Mouse (Mus musculus): ENCODE data around the gene Lypd6.

Lypd6 gene

DNA sequence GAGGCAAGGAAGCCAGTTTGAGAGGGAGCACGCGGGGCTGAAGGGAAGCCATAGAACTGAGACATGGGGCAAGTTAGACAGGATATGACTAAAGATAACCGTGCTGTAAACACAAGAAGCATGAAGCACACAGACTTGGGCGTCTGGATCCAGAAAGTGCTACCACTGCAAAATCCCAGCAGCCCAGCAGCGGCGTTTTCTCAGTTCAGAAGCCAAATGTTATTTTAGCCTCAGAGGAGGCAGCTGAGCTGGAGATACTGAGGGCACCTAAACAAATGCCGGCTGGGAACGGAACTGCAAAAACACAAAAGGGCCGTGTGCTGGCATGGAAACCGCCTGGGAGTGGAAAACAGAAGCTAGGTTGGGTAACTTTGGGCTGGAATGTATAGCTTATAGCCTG, 43.9 kb downstream of the Lypd6 start:
- DNase-seq (ENCODE audit: low spot score in 2 of 2), result no peak

DNA sequence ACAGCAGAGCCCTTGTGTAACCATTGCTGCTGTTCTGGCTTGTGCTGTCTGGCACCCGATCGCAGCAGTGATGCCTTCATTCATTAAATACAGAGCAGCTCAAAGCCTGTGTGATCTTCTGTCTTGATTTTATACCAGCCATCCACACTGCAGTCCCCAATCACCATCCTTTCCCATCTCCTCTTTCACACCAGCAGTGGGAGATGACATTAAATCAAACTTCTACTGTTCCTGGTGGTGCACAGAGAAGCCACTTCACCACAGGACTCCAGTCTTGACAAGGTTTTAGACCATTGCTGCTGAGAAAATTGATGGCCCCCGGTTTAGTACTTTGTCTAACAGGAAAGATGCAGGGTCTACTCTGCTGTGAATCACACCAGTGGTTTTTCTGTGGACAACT, 44.9 kb downstream of the Lypd6 start:
- no peak for DNase-seq (ENCODE audit: low spot score in 2 of 2)

DNA sequence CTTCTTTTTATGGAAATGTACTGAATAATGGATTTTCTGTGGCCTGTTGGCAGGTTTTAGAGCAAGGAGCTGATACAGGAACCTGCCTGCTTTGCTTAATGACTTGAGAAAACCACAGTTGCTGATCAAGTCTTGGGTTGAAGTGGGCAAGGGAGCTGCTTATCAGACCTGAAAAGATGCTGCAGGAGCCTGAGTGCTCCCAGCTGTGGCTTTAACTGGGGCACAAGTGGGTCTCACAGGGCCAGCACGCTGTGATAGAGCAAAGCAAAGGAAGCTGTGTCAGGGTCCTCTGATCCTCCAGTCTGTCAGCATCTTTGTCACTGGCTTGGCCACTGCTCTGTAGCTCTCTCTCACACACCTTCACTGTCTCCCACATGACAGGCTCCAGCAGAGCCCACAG, 45.4 kb downstream of the Lypd6 start:
- DNase-seq (ENCODE audit: low spot score in 2 of 2), result no peak

DNA sequence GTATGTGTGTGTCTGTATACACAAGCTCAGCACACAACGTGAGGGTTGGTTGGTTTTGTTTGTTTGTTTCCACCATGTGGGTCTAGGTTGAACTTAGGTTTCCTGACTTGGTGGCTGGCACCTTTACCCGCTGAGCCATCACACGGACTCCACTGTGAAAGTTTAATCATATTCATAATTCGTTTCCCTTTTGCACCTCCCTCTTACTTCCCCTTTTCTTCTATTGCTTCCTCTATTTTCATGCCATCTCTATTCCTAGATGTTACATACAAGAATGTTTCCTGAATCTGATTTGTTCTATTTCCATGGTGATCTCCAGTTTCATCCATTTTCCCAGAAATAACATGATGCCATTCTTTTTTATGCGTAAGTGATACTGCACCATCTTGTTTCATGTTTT, 46.2 kb downstream of the Lypd6 start:
- DNase-seq (ENCODE audit: low spot score in 2 of 2), result no peak

DNA sequence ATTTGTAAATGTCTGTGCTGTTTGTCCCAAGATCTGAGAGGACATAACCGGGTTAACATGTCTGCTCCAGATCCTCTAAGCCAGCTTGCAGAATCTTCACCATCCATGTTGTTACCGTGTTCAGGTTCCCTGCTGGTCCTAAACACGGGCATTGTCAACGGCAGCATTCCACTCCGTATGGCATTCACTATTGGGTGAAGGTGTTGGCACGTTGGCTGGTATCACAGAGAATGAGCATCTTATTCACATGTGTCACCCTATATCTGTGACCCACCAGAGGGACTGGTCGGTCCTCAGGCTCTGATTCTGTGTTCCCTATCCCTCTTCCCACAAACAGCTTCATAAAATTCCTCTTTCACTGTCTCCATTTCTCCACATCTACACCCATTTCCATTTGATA, 52.9 kb downstream of the Lypd6 start:
- no peak for DNase-seq (ENCODE audit: low spot score in 2 of 2)

DNA sequence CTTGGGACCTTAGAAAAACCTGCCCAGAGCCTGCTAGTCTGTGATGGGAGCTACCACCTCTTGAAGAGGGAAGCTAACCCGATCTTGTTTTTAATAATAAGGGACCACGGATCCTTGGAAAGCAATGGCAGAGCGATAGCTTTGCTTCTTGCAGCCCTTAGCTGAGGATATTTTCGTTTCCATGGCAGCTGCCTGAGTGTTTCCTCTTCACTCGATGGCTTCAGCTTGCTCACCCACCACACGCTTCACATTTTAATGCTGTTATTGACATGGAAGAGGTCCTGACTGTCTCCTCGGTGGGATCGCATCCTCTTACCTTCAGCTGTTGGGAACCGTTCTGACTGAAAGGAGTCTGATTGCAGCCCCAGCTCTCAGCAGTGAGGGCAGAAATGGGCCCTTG, 54.6 kb downstream of the Lypd6 start:
- no peak for DNase-seq (ENCODE audit: low spot score in 2 of 2)

DNA sequence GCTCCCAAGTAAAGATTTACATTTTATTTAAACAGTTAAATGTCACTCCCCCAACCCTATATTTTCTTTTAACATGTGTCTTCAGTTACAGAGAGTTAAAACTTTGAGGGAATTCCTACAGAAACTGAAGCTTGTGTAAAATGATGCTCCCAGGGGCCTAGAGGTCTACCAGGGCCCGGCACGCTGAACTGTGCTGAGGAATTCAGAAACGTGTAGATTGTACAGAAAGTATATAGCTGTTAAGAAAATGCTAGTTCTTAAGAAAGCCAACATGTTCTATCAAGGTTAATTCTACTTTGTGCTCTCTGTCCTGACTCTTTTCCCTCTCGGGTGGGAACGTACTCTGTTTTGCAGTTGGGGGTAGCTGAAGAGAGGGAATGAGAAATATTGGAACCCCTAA, 57.1 kb downstream of the Lypd6 start:
- DNase-seq (ENCODE audit: low spot score in 2 of 2), result no peak

DNA sequence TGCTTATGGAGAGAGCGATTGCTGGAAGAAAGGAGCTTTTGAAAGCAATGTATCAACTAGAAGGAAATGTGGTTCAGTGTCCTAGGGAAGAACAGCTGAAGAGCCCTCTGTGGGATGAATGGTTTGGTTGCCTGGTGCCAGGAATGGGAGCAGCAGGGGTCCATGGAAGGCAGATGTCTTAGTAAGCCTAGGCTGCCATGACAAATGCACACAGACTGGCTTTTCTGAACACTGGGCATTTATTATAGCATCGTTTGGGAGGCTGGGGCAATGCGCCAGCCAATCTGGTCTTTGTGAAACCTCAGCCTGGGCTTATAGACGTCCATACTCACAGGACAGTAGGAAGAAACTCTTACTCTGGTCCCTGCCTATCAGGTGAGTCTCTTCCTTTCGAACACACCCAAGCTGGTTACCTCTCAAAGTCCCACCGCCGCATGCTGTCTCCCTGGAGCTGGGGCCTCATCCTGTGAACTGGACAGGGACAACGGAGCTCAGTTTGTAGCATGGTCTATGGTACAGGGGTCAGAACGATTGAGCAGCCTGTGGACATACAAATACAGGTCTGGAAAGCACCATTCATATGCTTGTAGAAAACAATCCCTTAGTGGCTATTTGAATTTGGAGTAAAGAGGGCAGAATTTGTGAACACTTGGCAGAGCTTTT, 61.4 kb downstream of the Lypd6 start:
- no peak for DNase-seq (ENCODE audit: low spot score in 2 of 2)

DNA sequence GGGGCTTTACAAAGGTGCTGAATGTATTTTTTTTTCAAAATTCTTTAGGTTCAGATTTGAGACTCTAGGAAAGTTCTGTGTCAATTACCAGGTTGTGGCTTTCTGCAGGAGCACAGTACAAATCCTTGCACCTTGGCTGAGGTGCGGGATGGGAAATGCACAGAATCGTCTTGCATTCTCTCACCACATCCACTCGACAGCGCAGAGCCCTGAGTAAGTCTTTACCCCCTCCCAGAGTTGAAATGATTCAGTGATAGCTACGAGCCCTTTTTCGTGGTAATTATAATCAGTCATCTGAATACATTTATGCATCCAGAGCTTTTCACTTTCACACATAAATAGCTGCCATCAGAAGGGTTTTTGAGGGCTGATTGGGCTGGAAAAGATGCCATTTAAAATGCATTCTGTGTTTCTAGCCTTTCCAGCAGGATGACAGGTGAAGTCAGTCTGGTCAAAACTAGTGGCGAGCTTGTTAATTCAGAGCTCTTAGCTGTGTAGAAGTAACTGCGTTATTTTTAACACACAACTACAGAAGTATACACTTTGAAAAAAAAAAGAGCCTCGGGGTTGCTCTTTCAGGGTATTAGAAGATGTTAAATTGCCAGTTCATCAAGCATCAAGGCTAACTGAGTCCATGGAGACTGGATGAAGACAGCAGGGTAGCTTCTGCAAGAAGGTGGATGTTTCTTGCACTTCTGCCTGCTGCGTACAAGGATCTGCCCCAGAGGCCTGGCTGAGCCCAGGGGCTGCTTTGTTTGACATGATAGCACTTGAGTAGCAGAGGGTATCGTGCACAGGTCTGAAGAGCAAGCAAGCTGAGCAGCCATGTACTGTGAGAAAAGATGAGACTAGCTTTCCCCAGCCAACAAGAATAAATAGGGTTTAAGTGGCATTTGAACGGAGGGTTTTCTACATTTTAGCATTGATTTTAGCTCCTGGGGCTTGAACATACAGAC, 62.4 kb downstream of the Lypd6 start:
- DNase-seq (ENCODE audit: low spot score in 2 of 2), result no peak

DNA sequence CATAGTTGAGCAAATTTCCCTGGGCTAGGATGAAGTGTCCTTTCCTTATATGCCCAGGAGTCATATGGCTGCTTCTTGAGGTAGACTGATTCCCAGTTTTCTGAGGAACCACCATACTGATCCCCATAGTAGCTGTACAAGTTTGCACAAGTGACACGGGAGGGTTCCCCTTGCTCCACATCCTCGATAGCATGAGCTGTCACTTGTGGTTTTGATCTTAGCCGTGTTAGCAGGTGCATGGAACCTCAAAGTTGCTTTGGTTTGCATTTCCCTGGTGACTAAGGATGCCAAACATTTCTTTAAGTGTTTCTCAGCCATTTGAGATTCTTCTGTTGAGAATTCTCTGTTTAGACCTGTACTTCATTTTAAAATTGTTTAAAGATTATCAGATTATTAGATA, 64.4 kb downstream of the Lypd6 start:
- DNase-seq (ENCODE audit: low spot score in 2 of 2), result no peak

DNA sequence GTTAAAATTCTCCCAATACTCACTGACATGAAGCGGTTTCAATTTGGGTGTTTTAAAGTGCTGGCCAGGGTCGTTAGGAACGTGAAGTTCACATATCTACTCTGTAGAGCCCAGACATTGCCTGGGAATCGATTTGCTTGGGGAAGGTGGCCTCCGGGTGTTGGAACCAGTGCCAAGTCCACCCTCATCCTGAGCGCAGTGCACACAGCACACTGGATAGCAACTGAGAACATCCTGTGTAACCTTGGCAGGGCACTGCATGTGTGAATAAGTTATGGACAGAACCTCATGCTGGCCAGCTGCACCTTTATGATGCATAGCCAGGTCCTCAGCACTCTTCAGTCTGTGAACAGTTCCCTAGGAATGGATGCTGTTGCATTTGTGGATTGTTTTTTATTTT, 77.4 kb downstream of the Lypd6 start:
- DNase-seq (ENCODE audit: low spot score in 2 of 2), result no peak

DNA sequence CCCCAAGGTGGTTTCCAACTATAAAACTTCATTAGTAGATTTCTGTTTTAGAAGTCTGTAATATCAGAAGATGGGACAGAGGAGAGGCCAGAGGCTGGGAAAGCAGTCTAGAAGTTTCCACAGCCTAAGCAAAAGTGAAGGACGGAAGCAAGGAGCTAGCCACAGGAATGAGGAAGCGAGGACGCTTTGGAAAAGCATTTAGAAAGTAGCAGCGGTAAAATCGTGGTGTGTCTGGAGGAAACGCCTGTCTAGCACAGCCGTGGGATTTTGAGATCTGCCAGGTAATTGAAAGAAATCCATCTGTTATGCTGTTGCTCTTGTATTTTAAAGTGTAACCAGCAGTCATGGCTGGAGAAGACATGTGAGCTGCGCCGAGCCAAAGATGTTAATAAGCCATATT, 81.1 kb downstream of the Lypd6 start:
- DNase-seq (ENCODE audit: low spot score in 2 of 2), result no peak

DNA sequence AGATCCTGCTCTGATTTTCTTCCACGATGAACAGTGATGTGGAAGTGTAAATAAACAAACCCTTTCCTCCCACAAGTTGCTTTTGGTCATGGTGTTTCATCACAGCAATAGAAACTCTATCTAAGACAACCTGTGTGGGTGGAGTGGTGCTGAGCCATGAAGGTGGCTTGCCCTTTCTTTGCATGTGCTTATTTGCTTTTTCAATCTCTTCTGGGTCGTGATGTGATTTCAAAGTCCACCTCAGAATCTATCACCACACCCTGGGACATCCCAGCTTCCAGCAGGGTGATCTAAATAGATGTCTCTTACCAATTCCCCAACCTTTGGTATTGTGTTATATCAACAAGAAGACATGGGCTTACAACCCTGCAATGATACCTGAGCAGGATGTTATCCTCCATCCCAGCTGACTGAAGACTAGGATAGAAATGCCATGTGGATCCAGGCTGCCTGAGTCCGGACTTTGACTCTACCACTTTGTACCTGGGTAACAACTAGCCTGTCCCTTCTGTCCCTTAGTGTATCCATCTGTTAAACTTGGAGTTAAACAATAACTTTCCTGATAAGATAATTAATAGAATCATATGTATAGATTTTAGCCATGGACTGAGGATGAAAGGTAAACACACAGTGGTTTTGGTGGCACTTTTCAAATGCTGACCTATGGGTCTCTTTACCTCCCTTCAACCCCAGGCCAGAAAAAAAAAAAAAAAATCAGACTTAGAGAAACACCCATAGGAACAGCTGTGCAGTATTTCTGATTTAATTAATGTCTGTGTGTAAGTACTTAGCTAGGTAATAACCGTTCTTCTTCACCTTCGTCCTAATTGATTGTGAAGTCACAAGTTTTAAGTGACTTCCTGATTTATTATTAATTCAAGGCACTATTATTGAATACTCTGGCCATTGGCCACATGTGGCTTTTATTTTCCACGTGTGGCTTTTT, 83.3 kb downstream of the Lypd6 start:
- DNase-seq (ENCODE audit: low spot score in 2 of 2), result no peak

DNA sequence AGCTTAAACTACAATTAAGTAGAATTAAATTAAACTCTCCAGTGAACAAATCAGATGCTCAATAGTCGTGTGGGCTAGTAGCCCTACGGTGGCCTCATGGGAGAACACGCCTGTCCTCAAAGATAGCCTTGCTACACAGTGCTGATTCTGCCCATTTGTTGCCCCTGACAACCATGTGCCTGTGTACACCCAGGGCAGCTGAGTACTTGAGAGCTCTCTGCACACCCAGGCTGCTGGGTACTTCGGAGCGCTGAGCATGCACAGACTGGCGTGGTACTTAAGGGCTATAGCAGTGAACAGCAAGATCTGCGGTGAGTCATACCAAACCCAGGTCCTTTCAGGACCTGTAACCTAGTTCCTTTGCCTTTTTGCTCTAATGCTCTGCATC, 84.0 kb downstream of the Lypd6 start:
- DNase-seq (ENCODE audit: low spot score in 2 of 2), result no peak

DNA sequence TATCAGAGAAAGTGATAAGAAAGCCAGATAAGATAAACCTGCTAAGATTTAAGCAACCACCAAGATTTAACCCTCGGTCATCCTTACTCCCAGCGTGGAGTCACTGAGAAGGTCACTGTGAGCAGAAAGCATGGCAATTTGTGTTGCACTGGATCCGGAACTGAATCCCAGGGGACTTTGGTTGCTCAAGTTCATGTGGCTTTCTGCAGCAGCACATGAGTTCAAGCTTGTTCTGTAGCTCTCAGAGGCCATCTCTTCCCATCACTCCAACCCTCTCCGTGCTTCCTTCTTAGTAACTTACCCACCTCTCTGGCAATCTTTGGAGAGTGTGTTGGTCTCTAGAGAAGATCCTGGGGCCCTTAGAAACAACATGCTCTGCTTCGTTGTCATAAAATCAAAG, 84.6 kb downstream of the Lypd6 start:
- DNase-seq (ENCODE audit: low spot score in 2 of 2), result no peak

DNA sequence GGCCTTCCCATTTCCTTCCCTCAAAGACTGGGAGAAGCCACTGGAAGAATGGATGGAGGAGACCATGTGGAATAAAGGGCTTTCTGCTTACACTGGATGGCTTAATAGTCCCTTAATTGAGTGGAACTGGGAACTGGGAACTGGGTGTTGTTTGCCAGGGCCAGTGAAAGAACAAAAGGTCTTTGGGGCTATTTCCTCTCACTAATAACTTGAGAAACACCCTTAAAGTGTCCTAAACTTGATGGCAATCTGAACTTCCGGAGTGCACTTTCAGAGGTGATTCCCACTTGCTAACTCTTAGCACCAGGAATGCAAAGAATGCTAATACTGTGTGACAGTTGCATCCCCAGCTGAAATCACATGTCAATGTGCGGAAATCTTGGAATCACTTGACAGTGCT, 85.2 kb downstream of the Lypd6 start:
- no peak for DNase-seq (ENCODE audit: low spot score in 2 of 2)

DNA sequence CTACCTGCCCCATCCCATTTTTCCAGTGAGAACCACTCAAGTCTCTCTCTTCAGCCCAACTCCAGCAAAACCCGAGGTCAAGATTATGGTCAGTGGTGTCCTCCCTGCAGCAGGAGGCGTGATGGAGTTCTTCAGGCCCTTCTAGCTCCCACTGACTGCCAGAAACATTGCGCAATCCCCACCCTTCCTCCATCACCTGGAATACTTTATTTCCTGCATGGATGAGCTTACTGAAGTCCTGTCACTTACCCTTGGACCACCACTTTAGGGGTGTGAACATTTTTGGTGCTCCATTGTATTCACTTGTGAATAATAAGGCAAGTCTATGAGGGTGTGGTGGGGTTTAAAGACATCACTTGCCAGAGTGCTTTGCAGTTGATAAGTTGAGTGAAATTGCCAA, 85.7 kb downstream of the Lypd6 start:
- DNase-seq (ENCODE audit: low spot score in 2 of 2), result no peak

DNA sequence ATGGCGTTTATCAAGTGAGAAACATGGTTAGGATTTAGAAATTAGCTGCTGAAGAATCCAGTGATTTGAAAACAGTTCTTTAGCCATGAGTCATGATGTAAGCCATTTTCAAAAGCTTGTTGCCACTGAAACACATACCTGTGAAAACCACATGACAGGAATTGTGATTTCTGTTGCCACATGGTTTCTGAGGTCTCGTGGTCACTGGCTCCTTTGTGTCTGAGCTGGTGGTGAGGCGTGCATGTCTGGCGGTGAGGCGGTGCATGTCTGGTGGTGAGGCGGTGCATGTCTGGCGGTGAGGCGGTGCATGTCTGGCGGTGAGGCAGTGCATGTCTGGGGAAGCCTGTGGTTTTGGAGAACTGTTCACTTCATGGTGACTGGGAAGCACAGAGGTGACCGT, 89.8 kb downstream of the Lypd6 start:
- no peak for DNase-seq (ENCODE audit: low spot score in 2 of 2)

DNA sequence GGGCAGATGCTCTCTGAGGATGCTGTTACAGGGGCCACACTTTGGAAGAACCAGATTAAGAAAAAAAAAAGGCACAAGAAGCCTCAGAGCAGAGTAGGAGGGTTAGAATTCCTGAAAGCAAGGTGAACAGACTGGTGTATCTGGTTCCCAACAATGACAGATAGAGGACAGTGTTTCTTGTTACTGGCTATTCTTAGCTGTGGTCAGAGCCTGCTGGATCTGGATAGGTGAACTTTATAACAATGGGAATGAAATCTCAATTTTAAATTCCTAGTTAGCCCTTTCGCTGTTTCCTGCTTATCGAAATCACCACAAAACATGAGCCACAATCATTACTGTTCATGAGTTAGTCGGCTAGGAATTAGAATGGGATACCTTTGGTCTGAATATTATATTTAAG, 93.8 kb downstream of the Lypd6 start:
- no peak for DNase-seq (ENCODE audit: low spot score in 2 of 2)

DNA sequence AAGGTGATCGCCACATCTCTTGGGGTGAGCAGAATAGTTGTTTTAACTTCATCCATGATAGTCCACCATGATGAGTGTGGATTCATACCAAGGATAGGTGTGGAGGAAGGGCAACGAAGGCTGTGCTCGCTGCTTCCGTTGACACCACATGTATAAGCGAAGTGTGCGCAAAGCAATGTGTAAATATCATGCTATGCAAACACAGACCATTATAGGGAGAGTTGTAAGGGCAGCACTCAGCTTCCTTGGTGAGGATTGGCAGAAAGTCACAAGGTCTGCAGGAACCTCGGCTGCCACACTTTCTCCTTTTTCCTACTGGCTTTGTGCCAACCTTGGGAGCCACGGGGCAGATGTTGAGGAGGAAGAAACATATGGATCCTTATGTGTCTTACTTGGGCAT, 97.4 kb downstream of the Lypd6 start:
- no peak for DNase-seq (ENCODE audit: low spot score in 2 of 2)

DNA sequence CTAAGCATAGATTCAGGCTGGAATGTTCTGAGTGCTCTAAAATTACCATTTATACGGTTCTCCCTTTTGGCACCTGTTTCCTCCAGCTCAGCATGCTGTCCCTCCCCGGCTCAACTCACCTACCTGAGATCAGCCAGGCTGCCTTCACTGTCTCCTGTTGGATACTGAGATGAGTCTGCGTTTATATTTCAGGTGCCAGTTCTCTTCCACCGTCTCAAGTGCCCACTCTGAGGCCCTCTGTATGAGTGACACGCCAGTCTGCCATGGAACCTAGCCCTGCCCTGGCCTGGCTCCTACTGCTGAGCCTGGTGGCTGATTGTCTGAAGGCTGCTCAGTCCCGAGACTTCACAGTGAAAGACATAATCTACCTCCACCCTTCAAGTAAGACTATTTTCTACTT, 99.0 kb downstream of the Lypd6 start:
- DNase-seq (ENCODE audit: low spot score in 2 of 2), result no peak

DNA sequence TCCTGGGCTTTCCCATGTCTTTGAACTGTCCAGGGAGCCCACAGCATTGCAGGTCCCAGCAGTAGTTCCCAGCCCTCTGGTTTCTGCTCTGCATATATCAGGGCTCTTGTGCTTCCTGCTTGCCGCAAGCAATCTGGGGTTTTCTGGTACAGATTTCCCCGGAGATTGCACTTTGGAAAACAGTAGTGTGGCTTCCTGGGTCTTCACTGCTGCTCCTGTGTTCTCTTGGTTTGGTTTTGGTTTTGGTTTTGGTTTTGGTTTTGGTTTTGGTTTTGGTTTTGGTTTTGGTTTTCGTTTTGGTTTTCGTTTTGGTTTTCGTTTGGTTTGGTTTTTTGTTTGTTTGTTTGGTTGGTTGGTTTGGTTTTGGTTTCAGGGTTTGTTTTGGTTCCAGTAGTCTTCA, 99.9 kb downstream of the Lypd6 start:
- no peak for DNase-seq (ENCODE audit: low spot score in 2 of 2)
